Mouse (Mus musculus): Measurements from ENCODE around the gene Pcp4.

DNA sequence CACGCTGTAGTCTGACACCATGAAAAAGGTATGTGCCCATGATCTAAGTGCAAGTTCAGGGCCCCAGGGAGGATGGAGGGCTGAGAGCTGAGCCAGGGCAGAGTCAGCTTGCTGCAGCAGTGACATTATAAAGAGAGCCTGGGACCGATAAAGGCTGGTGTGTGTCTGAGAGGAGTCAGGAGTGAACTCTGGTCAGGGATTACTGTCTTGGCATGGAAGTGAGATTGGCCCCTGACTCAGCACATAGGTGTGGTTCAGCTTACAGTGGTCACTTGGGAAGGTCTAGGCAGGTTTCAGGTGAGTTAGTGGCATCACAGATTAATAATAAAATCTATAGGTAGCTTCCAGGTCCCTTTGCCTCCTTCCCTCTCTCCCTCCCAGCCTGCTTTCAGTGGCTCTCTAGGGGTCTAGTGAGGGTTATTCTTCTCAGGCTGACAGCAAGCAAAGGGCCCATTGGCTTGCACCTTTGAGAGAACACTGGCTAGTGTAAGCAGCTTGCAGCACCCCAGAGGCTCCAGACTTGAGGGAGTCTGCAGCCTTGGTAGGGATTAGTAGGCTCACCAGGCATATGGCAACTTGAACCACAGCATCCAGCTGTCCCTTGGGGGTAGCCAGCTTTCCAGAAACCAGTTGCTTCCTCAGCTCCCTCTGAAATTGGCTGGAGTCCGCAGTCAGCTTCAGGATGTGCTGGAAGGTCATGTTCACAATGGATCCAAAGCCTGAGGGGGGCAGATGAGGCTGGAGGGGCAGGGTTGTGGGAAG, 33.2 kb upstream of the Pcp4 start:
- no peak for TF ChIP-seq CTCF (IDR thresholded peaks at IDR 0.05; ENCODE audit: control insufficient read depth, insufficient read depth, insufficient replicate concordance, low read depth, low read length)
- TF ChIP-seq POLR2A (IDR thresholded peaks at IDR 0.05; ENCODE audit: control insufficient read depth, low read depth, low read length): no peak

Measured in testis, adult 2 months (tissue).